Mouse (Mus musculus): ENCODE measurements around the gene Gal3st1.
A peak's percentile ranks its signal among the peaks of the same experiment; 100 is the strongest.
"Not testable (repeated sequence)": the region's sequence is repeated elsewhere in the genome, so short reads cannot be mapped to it uniquely, and the experiment has no call there.

Gal3st1 gene

GRCm38 (mm10) chr11:3983291-3983862 lies at the start of gene Gal3st1:
Gene Gal3st1 (plus strand): TSS chr11:3983636.
- DNase-seq (ENCODE audit: low read depth, low spot score) = no peak

- no peak for DNase-seq (ENCODE audit: low read depth, low spot score)
Observed at GRCm38 (mm10) chr11:3933756-3934285, 49.6 kb upstream of the Gal3st1 start.

GRCm38 (mm10) chr11:3935135-3935534 lies 48.3 kb upstream of the Gal3st1 start:
- no peak for DNase-seq (ENCODE audit: low read depth, low spot score)

- DNase-seq (ENCODE audit: low read depth, low spot score) = no peak
Observed at GRCm38 (mm10) chr11:3936318-3936717, 47.1 kb upstream of the Gal3st1 start.

- DNase-seq (ENCODE audit: low read depth, low spot score) = no peak
Observed at GRCm38 (mm10) chr11:3937321-3937874, 46.0 kb upstream of the Gal3st1 start.

- no peak for DNase-seq (ENCODE audit: low read depth, low spot score)
Observed at GRCm38 (mm10) chr11:3941371-3941770, 42.1 kb upstream of the Gal3st1 start.

GRCm38 (mm10) chr11:3946386-3946785 lies 37.0 kb upstream of the Gal3st1 start:
- DNase-seq (ENCODE audit: low read depth, low spot score) = no peak

- not testable (repeated sequence) for DNase-seq (ENCODE audit: low read depth, low spot score)
Observed at GRCm38 (mm10) chr11:3954876-3955275, 28.6 kb upstream of the Gal3st1 start.

- DNase-seq (ENCODE audit: low read depth, low spot score) = not testable (repeated sequence)
Observed at GRCm38 (mm10) chr11:3955371-3955770, 28.1 kb upstream of the Gal3st1 start.

- DNase-seq (ENCODE audit: low read depth, low spot score) = no peak
Observed at GRCm38 (mm10) chr11:3960901-3961300, 22.5 kb upstream of the Gal3st1 start.

- DNase-seq (ENCODE audit: low read depth, low spot score) = no peak
Observed at GRCm38 (mm10) chr11:3961761-3962160, 21.7 kb upstream of the Gal3st1 start.

GRCm38 (mm10) chr11:3963155-3963554 lies 20.3 kb upstream of the Gal3st1 start:
- no peak for DNase-seq (ENCODE audit: low read depth, low spot score)

- DNase-seq (ENCODE audit: low read depth, low spot score) = peak; percentile 90
Observed at GRCm38 (mm10) chr11:3963610-3964415, 19.6 kb upstream of the Gal3st1 start, which contains the start of gene Pes1. Gene Pes1 (plus strand): TSS chr11:3963975.

GRCm38 (mm10) chr11:3964416-3965172 lies 18.8 kb upstream of the Gal3st1 start:
- DNase-seq (ENCODE audit: low read depth, low spot score) = no peak

GRCm38 (mm10) chr11:3969837-3970236 lies 13.6 kb upstream of the Gal3st1 start:
- no peak for DNase-seq (ENCODE audit: low read depth, low spot score)

GRCm38 (mm10) chr11:3970361-3970760 lies 13.1 kb upstream of the Gal3st1 start:
- no peak for DNase-seq (ENCODE audit: low read depth, low spot score)

- DNase-seq (ENCODE audit: low read depth, low spot score) = no peak
Observed at GRCm38 (mm10) chr11:3973081-3973480, 10.4 kb upstream of the Gal3st1 start.

GRCm38 (mm10) chr11:3974311-3974710 lies 9.1 kb upstream of the Gal3st1 start:
- DNase-seq (ENCODE audit: low read depth, low spot score) = no peak

GRCm38 (mm10) chr11:3976678-3977077 lies 6.8 kb upstream of the Gal3st1 start, which contains the start of gene 4930556J24Rik:
Gene 4930556J24Rik (minus strand): TSS chr11:3976778.
- no peak for DNase-seq (ENCODE audit: low read depth, low spot score)

- DNase-seq (ENCODE audit: low read depth, low spot score) = no peak
Observed at GRCm38 (mm10) chr11:3978421-3978820, 5.0 kb upstream of the Gal3st1 start.

- DNase-seq (ENCODE audit: low read depth, low spot score) = no peak
Observed at GRCm38 (mm10) chr11:3981536-3981935, 1.9 kb upstream of the Gal3st1 start.

Data from forelimb bud, embryonic 11.5 days (tissue).